Mouse (Mus musculus) frontal cortex, adult (tissue): ENCODE measurements around the gene Olfr513.

Experiments
- ATAC-seq: cut with Nextera tagmentation; 2 replicates; pipeline ENCODE4 v1.9.2; 2017; ENCODE audit warnings: mild to moderate bottlenecking, moderate library complexity, mixed read lengths; ENCODE audit not compliant: low TSS enrichment

Gene Olfr513

GRCm38 (mm10) chr7:108750673-108751072 lies at the start of gene Olfr513:
Gene Olfr513 (plus strand): TSS chr7:108750973.
- no peak for ATAC-seq

- ATAC-seq = no peak
Observed at GRCm38 (mm10) chr7:108713020-108713419, 37.8 kb upstream of the Olfr513 start, which contains the start of gene Olfr512. Gene Olfr512 (plus strand): TSS chr7:108713320.

DNA sequence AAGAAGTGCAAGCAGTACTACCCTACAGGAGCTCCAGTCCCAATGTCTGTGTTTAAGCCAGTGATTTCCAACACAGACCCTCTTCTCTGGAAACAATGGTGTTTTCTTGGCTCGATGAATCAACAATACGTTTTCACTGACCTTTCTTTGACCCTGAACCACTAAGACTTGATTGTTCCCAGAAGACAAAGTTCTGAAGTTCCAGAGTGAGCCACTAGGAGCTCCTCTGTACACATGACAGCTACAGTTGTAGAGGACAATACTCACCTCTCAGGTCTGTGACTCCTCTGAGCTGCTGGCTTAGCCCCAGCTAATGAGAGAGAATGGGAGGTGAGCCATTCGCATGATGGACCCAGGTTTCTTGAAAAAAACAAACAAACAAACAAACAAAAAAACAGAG lies 9.6 kb downstream of the Olfr513 start:
- no peak for ATAC-seq

GRCm38 (mm10) chr7:108797205-108797933 lies 46.6 kb downstream of the Olfr513 start:
- no peak for ATAC-seq
